Mouse (Mus musculus) kidney, postnatal 10 days (tissue): ENCODE measurements around the gene Tert.

Experiments used
- DNase-seq: peaks from one replicate; pipeline ENCODE4 v3.0.0; 2021; ENCODE audit warnings: mixed read lengths

The Tert gene

DNA sequence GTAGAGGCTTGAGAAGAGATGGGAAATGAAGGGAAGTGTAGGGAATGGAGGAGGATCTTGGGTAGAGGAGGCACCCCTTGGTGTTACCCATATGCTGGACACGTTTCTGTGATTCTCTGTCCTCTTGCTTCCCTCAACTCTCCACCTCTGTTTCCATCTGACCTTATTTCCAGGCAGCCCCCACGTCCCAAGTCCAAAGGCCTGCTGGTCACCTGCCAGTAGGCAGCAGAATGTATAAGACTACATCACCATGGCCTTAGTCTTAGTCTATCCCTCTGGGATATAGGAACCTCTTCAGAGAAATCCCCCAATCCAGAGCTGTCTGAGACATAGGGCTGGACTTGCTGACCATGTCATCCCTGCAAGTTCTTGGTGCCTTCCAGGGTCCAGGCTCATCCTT is 52.6 kb downstream of the Tert start:
- DNase-seq = peak; percentile 54

- peak; percentile 63 for DNase-seq
Observed at GRCm38 (mm10) chr13:73680394-73680793, 53.7 kb downstream of the Tert start.

DNA sequence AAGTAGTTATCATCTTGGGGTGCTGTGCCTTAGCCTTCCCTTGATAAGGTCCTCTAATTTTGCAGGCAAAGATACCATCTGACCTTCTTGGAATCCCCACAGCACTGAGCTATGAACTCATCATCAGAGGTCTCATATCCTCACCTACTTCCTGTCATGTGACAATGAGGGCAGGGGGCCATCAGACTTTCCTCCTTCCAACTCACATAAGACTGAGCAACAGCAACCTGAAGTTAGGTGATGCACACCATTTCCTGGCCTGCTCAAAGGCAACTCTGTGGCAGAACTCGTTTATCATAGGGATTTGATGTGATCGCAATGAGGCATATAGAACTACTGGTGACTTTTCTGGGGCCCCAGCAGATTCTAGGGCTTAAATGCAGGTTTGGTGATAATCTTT is 55.5 kb downstream of the Tert start:
- no peak for DNase-seq

GRCm38 (mm10) chr13:73683682-73684081 is 57.0 kb downstream of the Tert start:
- no peak for DNase-seq

DNA sequence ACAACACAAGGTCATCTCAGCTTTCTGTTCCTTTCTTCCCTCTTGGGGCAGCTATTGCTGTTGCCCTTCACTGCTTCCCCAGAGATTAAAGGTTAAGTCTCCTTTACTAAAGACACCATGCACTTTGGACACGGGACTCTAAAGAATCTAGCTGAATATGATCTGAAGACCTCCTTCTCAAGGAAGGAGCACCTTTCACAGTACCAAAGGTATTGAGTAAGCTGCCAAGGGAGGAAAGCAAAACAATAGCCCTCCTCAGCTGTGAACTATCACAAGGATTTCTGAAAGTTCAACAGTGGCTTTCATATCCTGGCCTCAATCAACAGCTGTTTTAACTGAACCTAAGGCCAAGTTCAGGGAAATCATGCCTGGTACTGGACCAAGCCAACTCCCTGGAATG is 57.7 kb downstream of the Tert start:
- no peak for DNase-seq

DNA sequence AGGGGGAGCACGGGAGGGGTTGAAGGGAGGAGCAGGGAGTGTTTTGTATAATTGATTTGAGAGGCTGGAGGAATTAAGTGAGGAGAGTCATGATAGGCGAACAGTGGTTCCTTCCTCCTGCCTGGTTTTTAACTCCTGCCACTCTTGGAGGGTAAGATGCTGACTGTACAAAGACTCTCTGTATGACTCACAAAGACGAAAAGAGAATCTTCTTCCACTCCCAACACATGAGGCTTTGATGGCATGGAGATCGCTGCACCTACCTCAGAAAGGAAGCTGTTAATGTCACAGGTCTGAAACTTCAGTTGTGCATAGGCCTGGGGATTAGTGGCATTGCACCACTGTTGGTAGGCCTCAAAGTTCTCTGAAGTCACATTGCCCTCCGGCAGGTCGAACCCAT is 58.8 kb downstream of the Tert start:
- no peak for DNase-seq

GRCm38 (mm10) chr13:73687601-73688000 is 60.9 kb downstream of the Tert start:
- peak; percentile 27 for DNase-seq

DNA sequence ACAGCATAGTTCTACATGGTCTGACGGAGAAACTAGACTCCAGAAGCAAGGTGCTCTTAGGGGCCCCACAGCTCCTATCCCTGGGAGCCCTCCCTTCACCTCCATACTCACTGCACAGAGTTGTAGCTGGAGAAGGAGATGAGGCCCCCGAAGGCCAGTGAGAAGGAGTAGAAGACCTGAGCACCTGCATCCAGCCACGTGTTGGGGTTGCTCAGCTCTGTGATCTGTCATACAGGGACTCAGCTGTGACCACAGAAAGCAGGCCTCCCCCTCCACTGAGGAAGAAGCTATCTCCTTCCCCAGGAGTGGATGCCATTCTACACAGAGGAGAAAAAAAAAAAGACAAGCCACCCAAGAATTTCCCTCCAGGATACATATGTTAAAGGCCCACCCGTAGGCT is 62.2 kb downstream of the Tert start:
- DNase-seq = no peak

DNA sequence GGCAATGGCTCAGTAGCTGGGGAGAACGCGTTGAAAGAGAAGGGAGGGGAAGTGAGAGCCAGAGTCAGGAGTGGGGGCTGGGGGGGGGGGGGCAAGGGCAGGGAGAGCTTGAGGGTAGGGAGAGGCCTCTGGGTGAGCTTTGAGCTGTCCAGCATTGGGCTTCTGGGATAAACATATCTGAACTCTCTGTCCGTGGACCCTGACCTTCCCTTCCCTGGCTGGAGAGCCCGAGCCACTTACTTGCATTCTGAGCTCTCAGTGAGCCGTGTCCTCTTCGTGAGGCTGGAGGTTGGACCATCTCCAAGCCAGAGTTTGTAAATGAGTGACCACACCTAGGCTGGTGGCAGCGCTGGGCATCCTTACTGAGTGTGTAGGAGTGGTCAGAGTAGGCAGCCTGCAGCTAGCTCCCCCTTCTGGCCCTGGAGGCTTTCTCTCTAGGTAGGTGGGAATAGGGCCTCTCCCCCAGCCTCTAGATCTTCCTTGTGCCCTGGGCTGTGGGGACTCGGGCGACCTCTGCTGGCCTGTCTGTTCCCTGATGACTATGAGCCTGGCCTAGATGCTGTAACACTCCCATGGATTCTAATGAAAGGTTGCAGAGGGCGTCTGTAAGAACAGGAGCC is 65.6 kb downstream of the Tert start:
- peak; percentile 92 for DNase-seq

DNA sequence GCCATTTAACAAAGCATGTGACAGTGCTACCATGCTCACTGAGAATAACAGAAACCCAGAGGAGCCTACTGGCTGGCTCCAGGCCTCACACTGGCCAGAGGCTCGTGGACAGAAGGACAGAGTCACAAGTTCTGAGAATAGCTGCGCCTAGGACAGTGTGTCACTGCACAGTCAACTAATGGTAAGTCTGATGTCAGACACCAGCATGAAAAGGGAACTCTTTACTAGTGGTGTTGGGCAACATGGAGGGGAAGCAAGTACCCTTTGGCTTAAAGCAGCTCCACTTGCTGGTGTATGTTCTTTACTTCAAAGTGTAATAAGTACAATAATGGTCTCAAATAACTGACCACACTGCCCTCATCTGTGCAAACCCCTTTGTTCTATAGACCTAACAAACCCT is 66.6 kb downstream of the Tert start:
- no peak for DNase-seq

GRCm38 (mm10) chr13:73694972-73695371 is 68.3 kb downstream of the Tert start:
- no peak for DNase-seq

- no peak for DNase-seq
Observed at GRCm38 (mm10) chr13:73696529-73696928, 69.8 kb downstream of the Tert start.
